Mouse (Mus musculus) left cerebral cortex, adult 9 months (tissue): ENCODE data around the gene Pcnt.

ENCODE experiments used
- DNase-seq, 2 experiments: peaks; one replicate each; pipeline ENCODE4 v3.0.0; 2022; ENCODE audit warnings: low spot score in 2 of 2

Pcnt gene

DNA sequence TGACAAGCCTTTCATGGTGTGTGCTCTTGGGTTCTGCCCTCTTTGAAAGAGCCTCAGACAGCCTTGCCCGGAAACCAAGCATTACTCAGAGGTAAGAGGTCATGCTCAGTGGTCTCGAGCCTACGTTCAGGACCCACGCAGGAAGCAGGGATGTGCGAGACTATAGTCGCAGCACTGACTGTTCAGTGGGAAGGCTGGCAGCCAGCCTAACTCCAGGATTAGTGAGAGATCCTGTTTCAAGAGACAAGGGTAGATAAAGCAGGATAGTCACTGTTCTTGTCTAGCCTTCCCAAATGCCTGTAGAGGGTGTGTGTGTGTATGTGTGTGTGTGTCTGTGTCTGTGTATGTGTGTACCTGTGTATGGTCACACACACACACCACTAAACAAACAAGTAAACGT is 126.4 kb downstream of the Pcnt start:
- DNase-seq, result peak in 1 of 2 experiments; percentile 58

DNA sequence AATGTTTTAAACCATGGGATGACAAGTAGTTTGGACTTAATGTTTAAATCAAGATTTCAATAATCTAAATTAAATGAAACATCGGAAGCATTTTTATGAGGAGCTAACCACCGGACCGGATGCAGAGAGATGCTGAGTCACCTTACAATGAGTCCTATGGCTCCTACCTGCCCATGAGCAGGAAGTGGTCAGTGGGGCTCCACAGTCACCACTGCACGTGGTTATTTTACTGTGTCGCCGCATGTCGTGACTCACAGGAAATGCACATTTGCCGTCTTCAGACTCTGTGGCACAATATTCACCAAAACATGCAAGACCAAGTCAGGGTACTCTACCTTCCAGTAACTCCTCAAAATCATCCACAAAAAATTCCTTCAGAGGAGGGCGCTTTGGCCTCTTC is 135.8 kb downstream of the Pcnt start:
- no peak for DNase-seq
